Mouse (Mus musculus) myocyte (in vitro differentiated cells): ENCODE results near the gene Wnk4.

Experiments used
- POLR2A ChIP-seq: IDR thresholded peaks from one replicate; pipeline ENCODE4 v1.6.1; 2011; ENCODE audit warnings: low read depth, mild to moderate bottlenecking, control low read depth, moderate library complexity; ENCODE audit not compliant: insufficient read length
- TCF12 ChIP-seq: IDR thresholded peaks from one replicate; pipeline ENCODE4 v1.6.1; 2011; ENCODE audit warnings: mild to moderate bottlenecking, control low read depth; ENCODE audit not compliant: poor library complexity, insufficient read depth, severe bottlenecking

DNA sequence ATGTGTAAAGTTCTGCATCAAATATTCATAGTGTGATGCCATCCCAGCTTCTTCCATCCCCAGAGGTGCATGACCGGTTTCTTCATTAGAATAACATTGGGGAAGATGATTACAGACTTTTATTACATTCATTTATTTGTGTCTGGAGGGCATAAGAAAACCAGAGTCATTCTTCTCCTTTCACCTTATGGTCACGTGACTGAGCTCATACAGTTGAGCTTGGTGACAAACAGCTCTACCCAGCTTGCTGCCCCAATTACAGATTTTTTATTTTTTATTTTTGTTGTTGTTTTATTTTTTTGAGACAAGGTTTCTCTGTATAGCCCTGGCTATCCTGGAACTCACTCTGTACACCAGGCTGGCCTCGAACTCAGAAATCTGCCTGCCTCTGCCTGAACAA, 12.1 kb downstream of the Wnk4 start:
- TF ChIP-seq POLR2A (no peak), TCF12 (no peak)
